Mouse (Mus musculus) megakaryocyte, embryonic 14.5 days (primary cell): ENCODE results near the gene Cebpa. TPM values are rescaled to one million over a fixed set of nuclear protein-coding genes. Genes with fewer than 3 reads are reported as not detected.

Experiments
- H3K27me3 ChIP-seq: replicated peaks from 2 replicates; pipeline ENCODE3; 2012; ENCODE audit warnings: inconsistent platforms
- H3K36me3 ChIP-seq: replicated peaks from 2 replicates; pipeline ENCODE3; 2012; ENCODE audit warnings: low read length, inconsistent platforms, mixed read lengths
- H3K4me1 ChIP-seq: 2 replicates; pipeline ENCODE4 v1.6.1; 2012; ENCODE audit warnings: inconsistent platforms
- H3K4me3 ChIP-seq: replicated peaks from 2 replicates; pipeline ENCODE3; 2012; ENCODE audit warnings: moderate library complexity, mild to moderate bottlenecking, inconsistent platforms
- H3K9me3 ChIP-seq: 2 replicates; pipeline ENCODE4 v1.6.1; 2012; ENCODE audit warnings: inconsistent platforms
- FLI1 ChIP-seq: IDR thresholded peaks from 2 replicates; pipeline ENCODE4 v1.6.1; 2012; ENCODE audit warnings: low read length, inconsistent platforms, mixed read lengths
- GATA1 ChIP-seq: IDR thresholded peaks from 3 replicates; pipeline ENCODE4 v1.6.1; 2012; ENCODE audit warnings: mixed read lengths, low read length, inconsistent platforms, borderline replicate concordance
- polyA plus RNA-seq: library from polyadenylated mRNA; stranded (reverse); fragments of >175 nt; gene quantifications from 2 replicates; pipeline ENCODE4 v1.2.3, GENCODE M21; 2012; ENCODE audit warnings: low replicate concordance; ENCODE audit not compliant: insufficient read depth

Cebpa gene
- polyA plus RNA-seq, 1 experiment: 43.6 TPM

- Histone ChIP-seq H3K36me3 (no peaks in the 10 kb centered on the region), H3K27me3 (peaks cover 88% of the 10 kb centered on the region), H3K4me3 (peak overlapping the region; percentile 93), H3K4me1 (peaks cover 44% of the 10 kb centered on the region), H3K9me3 (peaks cover 6% of the 10 kb centered on the region; the same call in 1 of the 2 replicates)
- TF ChIP-seq GATA1 (no peak), FLI1 (no peak)
Observed at GRCm38 (mm10) chr7:35118099-35118781, 853 bp upstream of the Cebpa start.

GRCm38 (mm10) chr7:35119506-35120145, 533 bp downstream of the Cebpa start:
- Histone ChIP-seq H3K4me3 (peak overlapping the region; percentile 93), H3K36me3 (no peaks in the 10 kb centered on the region), H3K4me1 (peaks cover 49% of the 10 kb centered on the region), H3K27me3 (peaks cover 92% of the 10 kb centered on the region), H3K9me3 (peaks cover 6% of the 10 kb centered on the region; the same call in 1 of the 2 replicates)
- TF ChIP-seq GATA1: no peak
- TF ChIP-seq FLI1: no peak

GRCm38 (mm10) chr7:35120146-35120691, 1.1 kb downstream of the Cebpa start:
- Histone ChIP-seq H3K4me1 (peaks cover 55% of the 10 kb centered on the region), H3K27me3 (peaks cover 93% of the 10 kb centered on the region), H3K4me3 (peak overlapping the region; percentile 93), H3K36me3 (no peaks in the 10 kb centered on the region), H3K9me3 (peaks cover 6% of the 10 kb centered on the region; the same call in 1 of the 2 replicates)
- TF ChIP-seq FLI1 (no peak), GATA1 (no peak)

- TF ChIP-seq FLI1: no peak
- no peak for TF ChIP-seq GATA1
- Histone ChIP-seq H3K4me1 (peaks cover 65% of the 10 kb centered on the region), H3K9me3 (peaks cover 6% of the 10 kb centered on the region; the same call in 1 of the 2 replicates), H3K27me3 (peaks cover 94% of the 10 kb centered on the region), H3K4me3 (peak overlapping the region; percentile 93), H3K36me3 (no peaks in the 10 kb centered on the region)
Observed at GRCm38 (mm10) chr7:35121150-35121549, 2.1 kb downstream of the Cebpa start.

- H3K4me1 ChIP-seq: peaks cover 78% of the 10 kb centered on the region
- H3K27me3 ChIP-seq: peaks cover 89% of the 10 kb centered on the region
- H3K9me3 ChIP-seq: peaks cover 6% of the 10 kb centered on the region; the same call in 1 of the 2 replicates
- H3K4me3 ChIP-seq: peak overlapping the region; percentile 81
- no peak for TF ChIP-seq FLI1
- no peak for TF ChIP-seq GATA1
- H3K36me3 ChIP-seq: no peaks in the 10 kb centered on the region
Observed at GRCm38 (mm10) chr7:35122401-35123320, 3.6 kb downstream of the Cebpa start.

- Histone ChIP-seq H3K4me3 (no peak overlapping the region), H3K4me1 (peaks cover 78% of the 10 kb centered on the region), H3K27me3 (peaks cover 88% of the 10 kb centered on the region), H3K9me3 (peaks cover 6% of the 10 kb centered on the region; the same call in 1 of the 2 replicates), H3K36me3 (no peaks in the 10 kb centered on the region)
- TF ChIP-seq GATA1 (no peak), FLI1 (no peak)
Observed at GRCm38 (mm10) chr7:35123431-35123953, 4.4 kb downstream of the Cebpa start.

GRCm38 (mm10) chr7:35124216-35124615, 5.1 kb downstream of the Cebpa start:
- Histone ChIP-seq H3K4me1 (peaks cover 78% of the 10 kb centered on the region), H3K4me3 (no peak overlapping the region), H3K36me3 (no peaks in the 10 kb centered on the region), H3K27me3 (peaks cover 87% of the 10 kb centered on the region), H3K9me3 (peaks cover 6% of the 10 kb centered on the region; the same call in 1 of the 2 replicates)
- TF ChIP-seq FLI1 (no peak), GATA1 (no peak)

- no peak overlapping the region for H3K4me3 ChIP-seq
- H3K9me3 ChIP-seq: peaks cover 6% of the 10 kb centered on the region; the same call in 1 of the 2 replicates
- H3K36me3 ChIP-seq: no peaks in the 10 kb centered on the region
- TF ChIP-seq GATA1: no peak
- TF ChIP-seq FLI1: no peak
- H3K4me1 ChIP-seq: peaks cover 76% of the 10 kb centered on the region
- peaks cover 87% of the 10 kb centered on the region for H3K27me3 ChIP-seq
Observed at GRCm38 (mm10) chr7:35124745-35125144, 5.7 kb downstream of the Cebpa start.

- Histone ChIP-seq H3K36me3 (no peaks in the 10 kb centered on the region), H3K4me3 (no peak overlapping the region), H3K9me3 (no peaks in the 10 kb centered on the region), H3K4me1 (peaks cover 65% of the 10 kb centered on the region), H3K27me3 (peaks cover 83% of the 10 kb centered on the region)
- TF ChIP-seq GATA1 (no peak), FLI1 (no peak)
Observed at GRCm38 (mm10) chr7:35125971-35126370, 6.9 kb downstream of the Cebpa start.

- H3K4me1 ChIP-seq: peaks cover 63% of the 10 kb centered on the region
- H3K4me3 ChIP-seq: peak overlapping the region; percentile 88
Observed at GRCm38 (mm10) chr7:35127001-35127400, 7.9 kb downstream of the Cebpa start.

More at GRCm38 (mm10) chr7:35127001-35127400, 7.9 kb downstream of the Cebpa start:
- Histone ChIP-seq H3K9me3 (peaks cover 8% of the 10 kb centered on the region; the same call in 1 of the 2 replicates), H3K27me3 (peaks cover 77% of the 10 kb centered on the region), H3K36me3 (no peaks in the 10 kb centered on the region)
- TF ChIP-seq FLI1 (no peak), GATA1 (no peak)
